Mouse (Mus musculus) retina, adult 2 months (tissue): ENCODE measurements around the gene Ubtd1.

Source experiments
- DNase-seq: peaks from one replicate; pipeline ENCODE4 v3.0.0-alpha.2; 2012; ENCODE audit warnings: low read depth, low spot score

Gene Ubtd1

DNA sequence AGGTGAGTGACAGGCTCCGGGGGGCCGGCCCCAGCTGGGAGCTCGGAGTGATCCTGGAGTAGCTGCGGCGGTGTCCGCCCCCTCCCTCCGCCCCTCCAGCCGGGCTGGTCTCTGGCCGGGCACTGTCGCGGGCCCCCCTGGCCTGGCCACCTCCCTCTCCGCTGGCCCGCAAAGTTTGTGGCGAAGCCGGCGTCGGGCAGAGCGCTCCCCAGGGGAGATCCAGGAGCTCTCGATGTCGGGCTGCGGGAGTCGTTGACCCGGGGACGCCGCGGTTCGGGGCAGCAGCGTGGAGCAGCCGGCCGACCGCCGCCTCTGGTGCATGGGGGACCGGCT is at the start of gene Ubtd1:
TSS of gene Ubtd1 (plus strand) at position 169 of the 333 bp plus-strand sequence.
- no peak for DNase-seq

DNA sequence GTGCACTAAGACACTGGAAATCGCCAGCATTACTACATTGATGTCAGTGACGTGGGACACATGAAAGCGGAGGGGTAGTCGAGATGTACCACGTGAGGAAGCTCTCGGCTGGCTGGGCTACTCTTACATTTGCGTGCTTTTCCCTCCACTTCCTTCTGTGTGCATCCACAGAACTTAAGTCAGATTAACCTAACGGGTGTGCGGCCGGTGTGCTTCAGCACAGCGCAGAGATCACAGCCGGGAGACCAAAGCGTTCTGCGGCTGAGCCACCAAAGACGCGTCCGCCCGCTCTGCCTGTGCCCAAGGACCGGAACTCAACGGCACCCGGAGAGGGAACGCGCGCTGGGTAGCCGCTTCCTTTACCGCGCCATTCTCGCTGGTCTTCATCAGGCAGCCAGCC is 48.9 kb upstream of the Ubtd1 start:
- no peak for DNase-seq

GRCm38 (mm10) chr19:41933179-41934086 is 48.1 kb upstream of the Ubtd1 start, which contains the start of the genes Exosc1 and Zdhhc16:
TSS of gene Exosc1 (minus strand) at chr19:41933423.
TSS of gene Zdhhc16 (plus strand) at chr19:41933480.
- peak; percentile 97 for DNase-seq

- DNase-seq: no peak
Measured at GRCm38 (mm10) chr19:41934124-41934523, 47.4 kb upstream of the Ubtd1 start.

- no peak for DNase-seq
Measured at GRCm38 (mm10) chr19:41935921-41936320, 45.6 kb upstream of the Ubtd1 start.

GRCm38 (mm10) chr19:41938539-41938938 is 43.0 kb upstream of the Ubtd1 start:
- DNase-seq: no peak

GRCm38 (mm10) chr19:41943841-41944240 is 37.7 kb upstream of the Ubtd1 start:
- no peak for DNase-seq

- no peak for DNase-seq
Measured at GRCm38 (mm10) chr19:41952287-41952686, 29.3 kb upstream of the Ubtd1 start.

GRCm38 (mm10) chr19:41953574-41953973 is 28.0 kb upstream of the Ubtd1 start:
- no peak for DNase-seq

GRCm38 (mm10) chr19:41969618-41970017 is 11.9 kb upstream of the Ubtd1 start:
- no peak for DNase-seq

DNA sequence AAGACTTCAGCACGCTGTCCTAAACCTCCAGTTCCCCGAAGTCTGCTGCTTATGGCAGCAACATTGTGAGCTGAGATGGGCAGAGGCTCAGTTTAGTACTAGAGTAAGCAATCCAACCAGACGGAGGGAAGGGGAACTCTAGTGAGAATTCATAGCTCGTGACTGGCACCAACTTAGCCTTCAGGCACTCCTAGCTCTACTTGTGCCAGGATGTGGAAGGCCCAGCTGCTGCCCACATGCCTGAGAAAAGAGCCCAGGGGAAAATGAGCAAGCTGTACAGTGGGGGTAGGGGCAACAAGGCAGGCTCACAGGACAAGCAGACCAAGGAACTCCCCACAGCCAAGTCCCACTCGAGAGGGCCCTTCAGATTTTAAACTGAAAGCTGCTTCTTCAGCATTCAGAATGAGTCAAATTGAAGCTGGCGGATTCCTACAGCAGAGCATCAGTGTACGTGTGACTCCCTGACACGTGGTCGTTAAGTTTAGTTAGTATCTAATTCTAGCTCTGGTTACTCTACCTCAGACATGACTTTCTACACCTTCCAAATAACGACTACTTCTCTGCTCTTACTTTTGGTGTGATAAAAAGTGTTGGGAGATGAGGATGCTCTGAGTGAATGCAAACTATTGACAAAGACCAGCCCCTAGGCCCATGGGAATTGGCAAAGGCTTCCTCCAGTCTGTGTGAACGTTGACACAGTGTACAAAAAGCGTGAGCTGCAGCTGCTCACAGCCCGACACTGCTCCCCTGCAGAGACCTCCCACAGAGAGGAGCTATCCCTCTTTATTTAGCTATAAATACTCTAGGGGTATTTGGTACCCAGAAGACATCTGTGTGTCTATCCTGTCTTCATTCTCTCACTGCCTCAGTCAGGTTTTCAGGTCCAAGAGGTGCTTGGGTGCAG is 7.4 kb upstream of the Ubtd1 start:
- DNase-seq: no peak

GRCm38 (mm10) chr19:41980422-41980818 is 1.1 kb upstream of the Ubtd1 start:
- DNase-seq: no peak

DNA sequence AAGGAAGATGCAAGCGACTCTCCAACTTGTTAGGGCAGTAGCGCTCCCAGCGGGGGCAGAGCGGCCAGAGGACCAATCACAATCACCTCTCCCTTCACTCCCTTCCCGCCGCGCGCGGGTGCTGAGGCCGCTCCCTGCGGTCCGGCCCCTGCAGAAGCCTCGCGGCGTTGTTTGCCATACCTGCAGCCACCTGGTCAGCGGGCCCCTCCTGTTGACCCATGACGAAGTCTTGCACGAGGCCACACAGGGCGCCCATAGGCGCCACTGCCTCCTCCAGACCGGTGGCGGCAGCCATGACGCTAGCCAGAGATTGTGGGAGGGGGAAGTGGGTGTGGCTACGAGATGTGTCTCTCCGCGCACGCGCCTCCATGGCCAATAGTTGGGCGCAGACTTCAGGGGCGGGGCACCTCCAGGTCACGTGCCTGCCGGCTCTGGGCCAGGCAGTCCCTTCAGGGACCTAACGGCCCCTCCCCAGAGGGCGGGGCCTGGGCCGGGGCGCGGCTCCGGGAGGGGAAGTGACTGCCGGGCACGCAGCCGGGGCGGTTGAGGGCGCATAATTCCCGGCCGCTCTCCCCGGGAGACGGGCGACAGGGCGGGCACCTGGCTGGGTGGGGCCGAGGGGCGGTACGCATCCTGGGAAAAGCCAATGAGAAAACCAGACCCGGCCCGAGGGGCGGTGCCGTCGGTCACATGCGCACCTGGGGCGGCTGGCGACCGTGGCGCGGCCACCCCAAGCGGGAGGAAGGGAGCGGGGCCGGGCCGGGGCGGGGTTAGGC is 556 bp upstream of the Ubtd1 start, which contains the start of gene Mms19:
TSS of gene Mms19 (minus strand) at position 339 of the 776 bp plus-strand sequence.
- DNase-seq: peak; percentile 98

DNA sequence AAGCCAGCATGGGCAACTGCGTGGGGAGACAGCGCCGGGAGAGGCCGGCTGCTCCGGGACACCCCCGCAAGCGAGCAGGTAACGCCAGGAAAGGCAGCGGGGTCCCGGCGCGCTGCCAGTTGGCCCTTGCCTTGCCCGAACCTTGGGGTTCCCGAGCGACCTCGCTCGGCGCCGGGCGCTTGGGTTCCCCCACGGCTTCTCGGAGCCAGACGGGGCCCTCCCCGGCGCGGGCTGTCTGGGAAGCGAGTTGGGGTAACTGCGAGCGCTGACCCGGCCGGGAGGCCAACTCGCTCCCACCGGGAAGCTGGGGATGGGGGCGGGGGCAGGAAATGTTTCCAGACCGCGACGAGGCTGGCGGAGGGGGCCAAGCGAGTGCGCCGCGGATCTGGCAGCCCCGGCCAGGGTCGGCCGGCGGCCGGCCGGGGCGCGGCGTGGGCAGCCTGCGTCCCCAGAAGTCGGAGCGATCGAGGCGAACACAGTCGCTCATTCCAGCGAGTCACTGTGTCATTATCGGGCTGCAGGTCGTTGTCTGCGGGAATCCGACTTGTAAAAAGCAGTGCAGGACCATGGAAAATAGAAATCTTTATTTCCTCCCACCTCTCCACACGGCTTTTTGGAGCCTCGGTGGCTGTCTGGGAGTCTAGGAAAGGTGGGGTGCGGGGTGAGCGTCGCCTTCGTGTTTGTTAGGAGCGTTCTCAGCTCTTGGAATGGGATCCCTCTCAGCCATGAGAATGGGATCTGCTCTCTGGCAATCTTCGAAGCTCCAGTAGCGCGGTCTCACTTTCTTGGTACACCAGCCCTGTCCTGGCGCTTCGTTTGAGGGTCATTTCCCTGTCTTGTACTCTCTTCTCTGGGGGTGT is 598 bp downstream of the Ubtd1 start:
- DNase-seq: no peak

GRCm38 (mm10) chr19:41982791-41983150 is 1.2 kb downstream of the Ubtd1 start:
- no peak for DNase-seq

DNA sequence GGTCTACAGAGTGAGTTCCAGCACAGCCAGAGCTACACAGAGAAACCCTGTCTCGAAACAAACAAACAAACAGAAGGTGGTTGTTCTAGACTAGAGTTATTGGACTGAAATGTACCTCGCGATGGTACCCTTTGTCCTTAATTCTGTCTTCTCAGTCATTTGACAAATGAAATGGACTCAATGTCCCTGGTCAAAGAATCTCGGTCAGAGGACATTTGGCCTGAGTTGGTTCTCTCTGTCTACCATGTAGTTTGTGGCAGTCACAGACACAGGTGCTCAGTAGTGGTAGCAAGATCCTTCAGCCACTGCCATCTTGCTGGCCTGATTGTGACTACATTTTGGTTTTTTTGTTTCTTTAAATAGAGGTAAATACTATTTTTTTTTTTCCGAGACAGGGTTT is 4.4 kb downstream of the Ubtd1 start:
- no peak for DNase-seq

DNA sequence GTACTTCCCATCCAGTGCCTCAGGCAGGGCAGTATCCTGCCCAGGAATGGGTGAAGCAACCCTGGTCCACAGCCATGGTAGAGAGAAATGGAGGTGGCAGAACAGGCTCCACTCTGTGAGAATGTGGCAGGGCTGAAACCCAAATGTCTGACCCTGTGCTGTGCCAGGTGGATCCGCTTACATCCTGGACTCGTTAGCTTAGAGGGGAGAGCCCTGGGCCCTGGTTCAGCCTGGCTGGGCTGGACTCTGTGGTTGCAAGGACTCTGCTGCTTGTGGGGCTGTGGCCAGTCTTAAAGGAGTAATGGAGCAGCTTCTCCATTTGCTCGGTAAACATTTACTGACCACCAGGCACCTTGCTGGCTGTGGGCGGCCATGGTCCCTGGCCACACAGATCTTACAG is 5.6 kb downstream of the Ubtd1 start:
- no peak for DNase-seq

GRCm38 (mm10) chr19:41989810-41990209 is 8.2 kb downstream of the Ubtd1 start:
- no peak for DNase-seq

- DNase-seq: no peak
Measured at GRCm38 (mm10) chr19:41991926-41992477, 10.4 kb downstream of the Ubtd1 start.

DNA sequence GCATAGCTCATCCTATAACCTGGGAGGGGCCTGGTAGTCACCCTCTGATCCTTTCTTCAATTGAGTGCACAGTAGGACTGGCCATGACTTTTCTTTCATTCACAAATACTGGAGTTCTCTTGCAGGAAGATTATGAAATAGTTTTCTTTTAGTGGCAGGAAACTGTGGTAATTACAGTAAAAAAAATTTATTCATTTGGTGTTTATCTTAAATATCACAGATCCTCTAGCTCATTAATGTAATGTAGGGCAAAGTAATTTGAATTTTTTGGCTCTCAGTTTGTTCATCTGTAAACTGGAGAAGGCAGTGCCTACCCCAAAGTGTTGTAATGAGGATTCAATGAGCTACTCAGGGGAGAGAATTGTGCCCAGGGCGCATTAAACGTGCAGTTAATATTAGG is 11.4 kb downstream of the Ubtd1 start:
- no peak for DNase-seq
